Mouse (Mus musculus) embryonic facial prominence, embryonic 10.5 days (tissue): Measurements from ENCODE around the gene Hck. TPM values are rescaled to one million over a fixed set of nuclear protein-coding genes. Genes with fewer than 3 reads are reported as not detected.

Source experiments
- DNase-seq: peaks from one replicate; pipeline ENCODE4 v3.0.0-alpha.2; 2017; ENCODE audit warnings: low spot score
- H3K27ac ChIP-seq: fragments of 300-500 bp; sonication (generic); replicated peaks from 2 replicates; pipeline ENCODE4 v1.5.1; 2016; ENCODE audit warnings: mild to moderate bottlenecking
- H3K27me3 ChIP-seq: fragments of 300-500 bp; sonication (generic); replicated peaks from 2 replicates; pipeline ENCODE4 v1.6.1; 2016; ENCODE audit warnings: low read depth, mild to moderate bottlenecking; ENCODE audit not compliant: poor library complexity, severe bottlenecking
- H3K36me3 ChIP-seq: fragments of 300-500 bp; sonication (generic); replicated peaks from 2 replicates; pipeline ENCODE4 v1.6.1; 2016; ENCODE audit warnings: mild to moderate bottlenecking, moderate library complexity
- H3K4me1 ChIP-seq: fragments of 300-500 bp; sonication (generic); 2 replicates; pipeline ENCODE4 v1.6.1; 2016
- H3K4me3 ChIP-seq: fragments of 300-500 bp; sonication (generic); 2 replicates; pipeline ENCODE4 v1.5.1; 2016; ENCODE audit warnings: mild to moderate bottlenecking, moderate library complexity
- H3K9me3 ChIP-seq: fragments of 300-500 bp; sonication (generic); 2 replicates; pipeline ENCODE4 v1.6.1; 2016; ENCODE audit warnings: mild to moderate bottlenecking
- WGBS: fragments of 180-500 bp; shearing (Covaris S2); methylation state at CpG from one replicate; pipeline ENCODE4 v1.1.7; 2016; 5-methylcytosine and 5-hydroxymethylcytosine counted together
- polyA plus RNA-seq: library from polyadenylated mRNA; unstranded; fragments of >200 nt; fragmentation: Nextera tagmentation; extraction: Ambion mirVana; gene quantifications from 2 replicates; pipeline ENCODE4 v1.2.1, GENCODE M21; 2016

The Hck gene
- polyA plus RNA-seq, 1 experiment from 2014 or later = 1.4 TPM

- Histone ChIP-seq H3K4me3 (peak overlapping the region; percentile 96), H3K27me3 (peaks cover 27% of the 10 kb centered on the region), H3K9me3 (no peaks in the 10 kb centered on the region), H3K4me1 (peaks cover 9% of the 10 kb centered on the region), H3K36me3 (peaks cover 24% of the 10 kb centered on the region), H3K27ac (peak overlapping the region; percentile 93)
- 1% methylated on average over 16 of the region's 16 CpGs for WGBS
- DNase-seq = no peak
These were observed 53.4 kb downstream of the Hck start for GRCm38 (mm10) chr2:153161684-153162080.

GRCm38 (mm10) chr2:153167136-153167535, 58.9 kb downstream of the Hck start:
- 66% methylated on average over 6 of the region's 6 CpGs for WGBS
- H3K4me1 ChIP-seq = peaks cover 27% of the 10 kb centered on the region
- no peak for DNase-seq
- no peak overlapping the region for H3K4me3 ChIP-seq
- H3K9me3 ChIP-seq = no peaks in the 10 kb centered on the region
- peaks cover 44% of the 10 kb centered on the region for H3K36me3 ChIP-seq
- H3K27ac ChIP-seq = no peak overlapping the region
- H3K27me3 ChIP-seq = peaks cover 40% of the 10 kb centered on the region

DNA sequence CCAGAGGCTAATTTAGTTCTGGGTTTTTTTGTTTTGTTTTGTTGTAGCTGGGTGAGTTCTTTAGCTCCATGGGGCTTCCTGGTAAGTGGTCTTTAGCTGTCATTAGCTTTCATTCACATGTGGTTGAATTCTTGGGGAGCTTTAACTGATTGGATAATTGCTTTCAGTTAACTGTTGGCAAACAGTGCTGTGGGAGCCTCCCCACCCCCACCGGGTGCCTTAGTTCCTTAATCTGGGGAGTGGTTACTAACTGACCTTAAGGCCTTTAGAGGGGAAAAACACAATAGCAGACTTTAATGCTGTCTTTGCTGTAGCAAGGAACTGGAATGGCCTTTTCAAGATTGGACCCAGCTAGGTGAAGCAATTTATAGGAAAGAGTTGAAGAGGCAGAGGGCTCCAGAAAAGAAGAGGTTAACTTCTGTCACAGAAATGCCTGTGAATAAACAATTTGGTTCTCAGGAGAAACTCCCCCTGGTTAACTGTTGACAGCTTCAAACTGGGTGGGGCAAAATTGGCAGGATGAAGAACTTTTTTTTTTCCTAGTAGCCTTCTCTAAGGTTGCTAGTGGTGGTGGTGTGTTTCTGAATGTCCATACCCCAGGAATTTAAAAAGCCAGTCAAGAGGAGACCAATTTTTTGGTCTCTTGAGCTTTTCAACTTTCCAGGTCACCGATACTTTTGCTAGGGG, 60.0 kb downstream of the Hck start:
- 22% methylated on average over 2 of the region's 2 CpGs for WGBS
- Histone ChIP-seq H3K4me1 (peaks cover 22% of the 10 kb centered on the region), H3K36me3 (peaks cover 42% of the 10 kb centered on the region), H3K4me3 (0 out of 2 replicates have a peak overlapping the region, but pooled peaks have one; percentile 6), H3K27me3 (peaks cover 40% of the 10 kb centered on the region), H3K27ac (no peak overlapping the region), H3K9me3 (no peaks in the 10 kb centered on the region)
- DNase-seq = peak; percentile 53

- H3K9me3 ChIP-seq = no peaks in the 10 kb centered on the region
- no peak overlapping the region for H3K4me3 ChIP-seq
- no peak for DNase-seq
- H3K27ac ChIP-seq = no peak overlapping the region
- H3K27me3 ChIP-seq = peaks cover 23% of the 10 kb centered on the region
- 87% methylated on average over 9 of the region's 9 CpGs for WGBS
- peaks cover 24% of the 10 kb centered on the region for H3K4me1 ChIP-seq
- peaks cover 27% of the 10 kb centered on the region for H3K36me3 ChIP-seq
These were observed 62.4 kb downstream of the Hck start for GRCm38 (mm10) chr2:153170490-153171224.

GRCm38 (mm10) chr2:153171966-153172365, 63.7 kb downstream of the Hck start:
- H3K27me3 ChIP-seq = peaks cover 11% of the 10 kb centered on the region
- H3K9me3 ChIP-seq = no peaks in the 10 kb centered on the region
- H3K4me3 ChIP-seq = no peak overlapping the region
- DNase-seq = no peak
- H3K36me3 ChIP-seq = peaks cover 20% of the 10 kb centered on the region
- H3K27ac ChIP-seq = no peak overlapping the region
- WGBS = 96% methylated on average over 5 of the region's 5 CpGs
- peaks cover 28% of the 10 kb centered on the region for H3K4me1 ChIP-seq

GRCm38 (mm10) chr2:153175995-153176570, 67.8 kb downstream of the Hck start:
- WGBS = 69% methylated on average over 8 of the region's 8 CpGs
- Histone ChIP-seq H3K27ac (no peak overlapping the region), H3K4me3 (no peak overlapping the region), H3K36me3 (peaks cover 33% of the 10 kb centered on the region), H3K4me1 (peaks cover 8% of the 10 kb centered on the region; the same call in 1 of the 2 replicates), H3K27me3 (no peaks in the 10 kb centered on the region), H3K9me3 (no peaks in the 10 kb centered on the region)
- no peak for DNase-seq

- peaks cover 35% of the 10 kb centered on the region for H3K36me3 ChIP-seq
- no peaks in the 10 kb centered on the region for H3K9me3 ChIP-seq
- no peaks in the 10 kb centered on the region for H3K27me3 ChIP-seq
- no peak overlapping the region for H3K4me3 ChIP-seq
- WGBS = 91% methylated on average over 3 of the region's 3 CpGs
- DNase-seq = no peak
- no peak overlapping the region for H3K27ac ChIP-seq
- H3K4me1 ChIP-seq = peaks cover 8% of the 10 kb centered on the region; the same call in 1 of the 2 replicates
These were observed 68.9 kb downstream of the Hck start for GRCm38 (mm10) chr2:153177188-153177587.

- 84% methylated on average over 10 of the region's 10 CpGs for WGBS
- DNase-seq = no peak
- H3K27ac ChIP-seq = no peak overlapping the region
- peaks cover 56% of the 10 kb centered on the region for H3K36me3 ChIP-seq
- no peak overlapping the region for H3K4me3 ChIP-seq
- no peaks in the 10 kb centered on the region for H3K27me3 ChIP-seq
- H3K4me1 ChIP-seq = peaks cover 8% of the 10 kb centered on the region; the same call in 1 of the 2 replicates
- H3K9me3 ChIP-seq = no peaks in the 10 kb centered on the region
These were observed 71.0 kb downstream of the Hck start for GRCm38 (mm10) chr2:153179126-153179860.

GRCm38 (mm10) chr2:153179961-153180360, 71.7 kb downstream of the Hck start:
- H3K9me3 ChIP-seq = no peaks in the 10 kb centered on the region
- no peak overlapping the region for H3K27ac ChIP-seq
- WGBS = 84% methylated on average over 3 of the region's 3 CpGs
- no peaks in the 10 kb centered on the region for H3K27me3 ChIP-seq
- H3K4me3 ChIP-seq = no peak overlapping the region
- peaks cover 8% of the 10 kb centered on the region; the same call in 1 of the 2 replicates for H3K4me1 ChIP-seq
- DNase-seq = no peak
- H3K36me3 ChIP-seq = peaks cover 63% of the 10 kb centered on the region

GRCm38 (mm10) chr2:153186176-153186591, 77.9 kb downstream of the Hck start:
- Histone ChIP-seq H3K4me3 (no peak overlapping the region), H3K9me3 (no peaks in the 10 kb centered on the region), H3K27ac (no peak overlapping the region), H3K36me3 (peaks cover 100% of the 10 kb centered on the region), H3K27me3 (no peaks in the 10 kb centered on the region), H3K4me1 (no peaks in the 10 kb centered on the region)
- DNase-seq = no peak
- 89% methylated on average over 2 of the region's 2 CpGs for WGBS

DNA sequence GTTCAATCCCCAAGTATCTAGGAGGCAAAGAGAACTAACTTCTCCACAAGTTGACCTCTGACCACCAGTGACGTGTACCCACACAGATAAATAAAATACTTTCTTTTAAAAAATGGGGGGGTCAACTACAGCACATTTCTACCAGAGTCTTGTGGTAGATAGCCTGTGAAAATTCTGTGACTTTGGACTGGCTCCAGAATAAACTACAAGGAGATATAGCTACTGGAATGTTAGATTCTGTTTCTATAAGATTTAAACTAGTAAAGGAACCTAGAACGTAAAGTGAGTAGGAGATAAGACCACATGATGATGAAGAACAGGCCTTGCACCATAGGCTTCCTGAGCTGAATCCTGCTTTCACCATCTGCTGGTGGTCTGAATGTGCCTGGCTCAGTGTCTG, 79.6 kb downstream of the Hck start:
- Histone ChIP-seq H3K4me3 (no peak overlapping the region), H3K9me3 (no peaks in the 10 kb centered on the region), H3K27ac (no peak overlapping the region), H3K36me3 (peaks cover 100% of the 10 kb centered on the region), H3K4me1 (no peaks in the 10 kb centered on the region), H3K27me3 (no peaks in the 10 kb centered on the region)
- 90% methylated on average over 2 of the region's 2 CpGs for WGBS
- no peak for DNase-seq

GRCm38 (mm10) chr2:153191242-153191641, 83.0 kb downstream of the Hck start:
- no peaks in the 10 kb centered on the region for H3K9me3 ChIP-seq
- H3K4me1 ChIP-seq = no peaks in the 10 kb centered on the region
- 84% methylated on average over 2 of the region's 2 CpGs for WGBS
- peaks cover 94% of the 10 kb centered on the region for H3K36me3 ChIP-seq
- no peak overlapping the region for H3K27ac ChIP-seq
- H3K27me3 ChIP-seq = no peaks in the 10 kb centered on the region
- DNase-seq = no peak
- H3K4me3 ChIP-seq = no peak overlapping the region
